Mouse (Mus musculus): ENCODE data around the gene 1110065P20Rik. TPM values are rescaled to one million over a fixed set of nuclear protein-coding genes. Genes with fewer than 3 reads are reported as not detected.

Gene 1110065P20Rik
- 33.5 and 41.6 TPM in 2 replicates for polyA plus RNA-seq (2016; fragmentation: Nextera tagmentation; extraction: Ambion mirVana)

DNA sequence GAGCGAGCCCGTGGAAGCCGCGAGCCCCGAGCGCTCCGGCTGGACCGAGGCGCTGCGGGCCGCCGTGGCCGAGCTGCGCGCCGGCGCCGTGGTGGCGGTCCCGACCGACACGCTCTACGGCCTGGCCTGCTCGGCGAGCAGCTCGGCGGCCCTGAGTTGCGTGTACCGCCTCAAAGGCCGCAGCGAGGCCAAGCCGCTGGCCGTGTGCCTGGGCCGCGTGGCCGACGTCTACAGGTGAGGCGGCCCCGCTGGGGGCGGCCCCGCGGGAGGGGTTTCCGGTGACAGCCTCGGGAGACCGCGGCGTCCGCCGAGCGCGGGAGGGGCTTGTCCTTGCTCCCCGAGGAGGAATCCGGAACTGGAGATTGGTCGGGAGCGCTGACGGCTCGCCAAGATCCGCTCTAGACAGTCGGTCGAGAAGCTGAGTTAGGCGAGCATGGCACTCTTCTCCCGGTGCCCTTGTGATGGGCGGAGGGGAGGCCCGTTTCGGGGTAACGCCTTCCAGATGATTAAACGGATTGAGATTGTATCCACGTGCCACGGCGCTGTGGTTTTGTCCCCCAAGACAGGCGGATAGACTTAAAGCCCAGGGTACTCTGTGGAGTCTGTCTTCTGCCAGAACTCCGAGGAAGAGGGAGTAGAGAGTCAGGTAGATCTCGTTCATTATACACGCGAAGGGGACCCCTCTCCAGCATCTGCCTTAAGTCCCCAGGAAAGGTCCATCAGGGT, at the start of gene 1110065P20Rik:
Gene 1110065P20Rik (minus strand): TSS at position 264 of the 726 bp plus-strand sequence.
- Histone ChIP-seq H3K4me3 (peak within 1 kb of the TSS; percentile 97), H3K9me3 (replicated peaks) (no peaks in the 10 kb centered on the region), H3K4me1 (peaks cover 28% of the 10 kb centered on the region), H3K27me3 (ENCODE audit: low read depth, poor library complexity, severe bottlenecking) (no peaks in the 10 kb centered on the region), H3K36me3 (peaks cover 49% of the 10 kb centered on the region), H3K27ac (peak within 1 kb of the TSS; percentile 93)
- WGBS, result under 1% methylated on average over 75 of the region's 75 CpGs
- DNase-seq (ENCODE audit: low spot score), result peak; percentile 80

DNA sequence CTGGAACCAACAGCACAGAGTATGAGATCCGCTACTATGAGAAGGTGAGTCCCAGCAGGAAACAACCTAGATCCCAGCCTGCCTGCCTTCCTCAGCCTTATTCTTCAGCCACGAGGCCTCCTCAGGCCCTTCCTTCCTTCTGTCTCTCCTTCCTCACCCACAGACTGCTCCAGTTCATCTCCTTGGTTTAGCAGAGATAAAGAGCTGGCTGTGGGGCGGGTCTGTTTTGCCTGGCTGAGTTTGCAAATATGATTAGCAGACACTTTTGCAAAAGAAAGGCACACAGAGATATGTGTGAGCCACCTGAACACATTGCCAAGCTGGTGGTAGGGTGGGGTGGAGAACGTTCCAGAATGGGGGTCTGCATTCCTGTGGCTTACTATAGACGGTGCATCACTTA, 48.9 kb upstream of the 1110065P20Rik start:
- 68% methylated on average over 5 of the region's 5 CpGs for WGBS
- H3K4me3 ChIP-seq, result no peak overlapping the region
- peaks cover 88% of the 10 kb centered on the region for H3K27me3 ChIP-seq (ENCODE audit: low read depth, poor library complexity, severe bottlenecking)
- no peaks in the 10 kb centered on the region for H3K9me3 ChIP-seq (replicated peaks)
- H3K36me3 ChIP-seq, result no peaks in the 10 kb centered on the region
- no peak for DNase-seq (ENCODE audit: low spot score)
- no peak overlapping the region for H3K27ac ChIP-seq
- H3K4me1 ChIP-seq, result peaks cover 11% of the 10 kb centered on the region

DNA sequence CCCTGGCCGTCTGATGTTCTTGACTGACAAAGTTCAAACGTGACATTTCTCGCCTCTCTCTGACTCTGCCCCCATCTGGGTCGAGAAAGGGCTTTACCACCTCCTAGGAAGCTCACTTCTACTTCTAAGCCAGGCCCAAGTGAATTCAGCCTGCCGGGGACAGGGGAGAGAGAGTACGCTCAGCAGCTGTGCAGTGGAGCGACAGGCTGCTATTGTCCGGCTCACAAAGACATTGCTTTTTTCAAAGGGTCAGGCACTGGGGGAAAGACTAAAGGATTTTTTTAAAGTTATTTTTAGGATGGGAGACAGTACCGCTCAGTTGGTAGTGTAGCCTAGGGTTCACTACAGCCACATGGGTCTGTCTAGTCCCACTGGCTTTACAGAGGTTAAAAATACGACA, 47.4 kb upstream of the 1110065P20Rik start:
- Histone ChIP-seq H3K4me1 (peaks cover 21% of the 10 kb centered on the region), H3K27me3 (ENCODE audit: low read depth, poor library complexity, severe bottlenecking) (peaks cover 92% of the 10 kb centered on the region), H3K9me3 (replicated peaks) (no peaks in the 10 kb centered on the region), H3K4me3 (no peak overlapping the region), H3K27ac (no peak overlapping the region), H3K36me3 (no peaks in the 10 kb centered on the region)
- 70% methylated on average over 10 of the region's 10 CpGs for WGBS
- no peak for DNase-seq (ENCODE audit: low spot score)

DNA sequence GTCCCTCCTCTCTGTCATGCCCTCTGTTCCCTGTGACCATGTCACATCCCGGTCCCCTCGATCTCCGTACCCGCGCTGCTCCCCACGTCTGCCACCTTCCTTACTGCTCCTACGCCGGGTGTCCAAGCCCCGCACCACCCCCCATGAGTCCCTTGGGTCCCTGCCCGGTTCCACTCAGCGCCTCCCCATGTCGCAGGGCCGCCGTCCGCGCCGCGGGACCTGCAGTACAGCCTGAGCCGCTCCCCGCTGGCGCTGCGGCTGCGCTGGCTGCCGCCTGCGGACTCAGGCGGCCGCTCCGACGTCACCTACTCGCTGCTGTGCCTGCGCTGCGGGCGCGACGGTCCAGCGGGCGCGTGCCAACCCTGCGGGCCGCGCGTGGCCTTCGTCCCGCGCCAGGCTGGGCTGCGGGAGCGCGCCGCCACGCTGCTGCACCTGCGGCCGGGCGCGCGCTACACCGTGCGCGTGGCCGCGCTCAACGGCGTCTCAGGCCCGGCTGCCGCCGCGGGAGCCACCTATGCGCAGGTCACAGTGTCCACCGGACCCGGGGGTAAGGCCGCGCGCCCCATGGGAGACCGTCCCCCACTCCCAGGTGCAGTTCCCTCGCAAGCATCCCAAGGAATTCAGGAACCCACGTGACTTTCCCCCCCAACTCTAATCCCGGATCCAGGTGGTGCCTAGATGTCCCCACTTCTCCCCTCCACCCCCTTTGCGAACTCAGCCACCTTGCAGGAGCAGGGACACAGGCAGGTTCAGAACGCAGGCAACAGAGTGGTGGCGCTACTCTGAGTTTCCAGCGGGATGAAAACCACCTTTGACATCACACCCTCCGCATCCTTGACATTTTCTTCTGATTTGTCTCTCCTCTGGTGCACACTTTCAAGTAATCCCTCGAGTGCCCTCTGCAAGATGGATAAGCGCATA, 43.8 kb upstream of the 1110065P20Rik start:
- Histone ChIP-seq H3K4me1 (peaks cover 19% of the 10 kb centered on the region), H3K27ac (no peak overlapping the region), H3K27me3 (ENCODE audit: low read depth, poor library complexity, severe bottlenecking) (peaks cover 99% of the 10 kb centered on the region), H3K36me3 (no peaks in the 10 kb centered on the region), H3K9me3 (replicated peaks) (no peaks in the 10 kb centered on the region), H3K4me3 (peak overlapping the region; percentile 52)
- WGBS, result 2% methylated on average over 82 of the region's 83 CpGs
- DNase-seq (ENCODE audit: low spot score), result peak; percentile 47

DNA sequence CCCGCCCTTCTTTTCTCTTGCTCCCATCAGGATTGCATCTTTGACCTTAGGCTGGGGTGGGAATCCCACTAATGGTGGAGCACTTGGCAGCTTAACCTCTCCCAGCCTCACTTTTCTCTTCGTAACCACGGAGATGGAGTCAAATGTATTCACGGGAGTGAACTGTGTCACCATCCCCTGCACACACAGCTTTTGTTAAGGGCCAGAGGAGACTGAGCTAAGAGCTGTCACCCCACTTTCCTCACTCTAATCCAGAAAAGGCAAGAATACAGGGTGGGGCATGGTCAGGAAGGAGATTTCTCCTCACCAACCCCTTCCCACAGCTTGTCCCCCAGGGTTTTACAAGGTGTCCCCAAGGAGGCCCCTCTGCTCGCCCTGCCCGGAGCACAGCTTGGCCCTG, 42.8 kb upstream of the 1110065P20Rik start:
- Histone ChIP-seq H3K27me3 (ENCODE audit: low read depth, poor library complexity, severe bottlenecking) (peaks cover 98% of the 10 kb centered on the region), H3K4me1 (peaks cover 13% of the 10 kb centered on the region), H3K27ac (no peak overlapping the region), H3K4me3 (no peak overlapping the region), H3K36me3 (no peaks in the 10 kb centered on the region), H3K9me3 (replicated peaks) (no peaks in the 10 kb centered on the region)
- DNase-seq (ENCODE audit: low spot score), result no peak
- 32% methylated on average over 6 of the region's 6 CpGs for WGBS

DNA sequence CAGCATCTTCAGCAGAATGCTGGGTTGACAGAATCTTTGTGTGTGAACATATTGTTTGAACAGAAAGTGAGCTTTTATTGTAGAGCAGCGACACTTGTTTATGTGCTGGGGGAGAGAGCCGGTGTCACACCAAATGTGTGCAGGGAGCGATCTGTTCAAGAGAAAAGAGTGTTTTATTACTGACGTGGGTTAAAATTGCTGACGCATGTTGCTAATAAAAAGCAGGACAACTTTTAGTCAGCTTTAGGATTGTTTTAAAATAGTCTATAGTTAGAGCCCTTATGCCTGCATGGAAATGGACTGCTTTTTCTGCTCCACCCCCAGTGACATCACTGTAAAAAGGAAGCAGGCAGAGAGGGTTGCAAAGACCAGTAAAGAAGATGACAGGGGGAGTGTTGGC, 39.8 kb upstream of the 1110065P20Rik start:
- peaks cover 13% of the 10 kb centered on the region for H3K4me1 ChIP-seq
- no peak for DNase-seq (ENCODE audit: low spot score)
- H3K27ac ChIP-seq, result no peak overlapping the region
- H3K36me3 ChIP-seq, result no peaks in the 10 kb centered on the region
- H3K4me3 ChIP-seq, result no peak overlapping the region
- no peaks in the 10 kb centered on the region for H3K9me3 ChIP-seq (replicated peaks)
- peaks cover 97% of the 10 kb centered on the region for H3K27me3 ChIP-seq (ENCODE audit: low read depth, poor library complexity, severe bottlenecking)
- WGBS, result 70% methylated on average over 5 of the region's 5 CpGs

DNA sequence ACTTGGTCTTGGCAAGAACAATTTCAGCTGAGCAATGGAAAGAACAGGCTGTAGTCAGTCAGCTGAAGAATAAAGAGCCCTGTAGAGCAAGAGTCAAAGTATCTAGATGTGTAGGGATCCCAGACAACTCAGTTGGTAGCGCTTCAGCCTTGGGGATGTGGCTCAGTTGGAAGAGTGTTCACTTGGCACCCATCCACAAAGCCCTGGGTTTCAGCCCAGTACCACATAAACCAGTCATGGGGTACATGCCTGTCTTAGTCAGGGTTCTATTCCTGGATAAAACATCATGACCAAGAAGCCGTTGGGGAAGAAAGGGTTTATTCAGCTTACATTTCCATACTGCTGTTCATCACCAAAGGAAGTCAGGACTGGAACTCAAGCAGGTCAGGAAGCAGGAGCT, 38.9 kb upstream of the 1110065P20Rik start:
- no peak for DNase-seq (ENCODE audit: low spot score)
- no peaks in the 10 kb centered on the region for H3K36me3 ChIP-seq
- peaks cover 10% of the 10 kb centered on the region for H3K4me1 ChIP-seq
- no peak overlapping the region for H3K27ac ChIP-seq
- H3K27me3 ChIP-seq (ENCODE audit: low read depth, poor library complexity, severe bottlenecking), result peaks cover 97% of the 10 kb centered on the region
- WGBS, result 91% methylated on average over 2 of the region's 2 CpGs
- H3K4me3 ChIP-seq, result no peak overlapping the region
- H3K9me3 ChIP-seq (replicated peaks), result no peaks in the 10 kb centered on the region

DNA sequence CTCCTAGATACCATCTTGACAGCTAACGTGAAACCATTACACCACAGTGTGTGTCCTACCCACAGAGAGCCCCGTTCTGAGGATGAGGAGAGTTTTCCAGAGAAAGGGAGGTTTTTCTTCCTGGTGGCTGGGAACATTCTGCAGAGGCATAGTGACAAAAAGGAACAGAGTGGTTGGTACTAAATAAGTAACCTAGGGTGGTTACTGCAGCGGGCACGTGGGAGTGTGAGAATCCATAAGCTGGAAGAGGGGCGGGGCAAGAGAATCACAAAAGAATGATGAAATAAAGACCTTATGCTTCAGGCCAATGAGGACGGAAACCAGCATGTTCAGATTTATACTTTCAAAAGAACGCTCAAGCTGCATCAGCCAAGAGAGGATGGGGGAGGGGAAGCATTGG, 37.7 kb upstream of the 1110065P20Rik start:
- H3K36me3 ChIP-seq, result no peaks in the 10 kb centered on the region
- no peak overlapping the region for H3K4me3 ChIP-seq
- peaks cover 97% of the 10 kb centered on the region for H3K27me3 ChIP-seq (ENCODE audit: low read depth, poor library complexity, severe bottlenecking)
- WGBS, result 75% methylated on average over 7 of the region's 7 CpGs
- DNase-seq (ENCODE audit: low spot score), result no peak
- H3K27ac ChIP-seq, result no peak overlapping the region
- no peaks in the 10 kb centered on the region for H3K4me1 ChIP-seq
- no peaks in the 10 kb centered on the region for H3K9me3 ChIP-seq (replicated peaks)

DNA sequence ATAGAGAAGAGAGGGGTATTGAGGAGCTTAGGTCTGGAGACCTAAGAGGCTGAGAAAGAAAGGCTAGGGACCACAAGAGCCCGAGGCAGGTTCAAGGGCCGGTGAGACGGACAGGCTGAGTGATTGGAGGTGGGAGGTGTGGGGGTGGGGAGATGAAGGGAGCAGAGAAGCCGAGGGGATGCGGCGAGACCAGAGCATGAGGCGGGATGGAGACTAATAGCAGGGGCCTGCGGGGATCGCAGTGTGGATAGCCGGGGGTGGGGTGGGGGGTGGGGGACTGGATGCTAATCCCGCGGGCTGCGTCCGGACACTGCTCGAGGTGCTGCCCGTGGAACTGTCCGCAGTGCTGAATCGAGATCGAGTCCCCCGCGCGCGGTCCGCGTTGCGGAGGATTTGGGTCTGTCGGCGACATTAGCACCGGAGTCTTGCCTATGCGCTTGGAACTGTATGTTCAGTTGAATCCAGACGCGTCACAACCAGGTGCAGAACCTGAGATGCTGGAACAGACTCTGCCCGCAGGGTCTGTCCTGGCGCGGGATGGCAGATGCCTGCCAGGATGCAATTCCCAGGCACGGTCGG, 31.2 kb upstream of the 1110065P20Rik start:
- peak; percentile 81 for DNase-seq (ENCODE audit: low spot score)
- peaks cover 88% of the 10 kb centered on the region for H3K27me3 ChIP-seq (ENCODE audit: low read depth, poor library complexity, severe bottlenecking)
- under 1% methylated on average over 37 of the region's 37 CpGs for WGBS

DNA sequence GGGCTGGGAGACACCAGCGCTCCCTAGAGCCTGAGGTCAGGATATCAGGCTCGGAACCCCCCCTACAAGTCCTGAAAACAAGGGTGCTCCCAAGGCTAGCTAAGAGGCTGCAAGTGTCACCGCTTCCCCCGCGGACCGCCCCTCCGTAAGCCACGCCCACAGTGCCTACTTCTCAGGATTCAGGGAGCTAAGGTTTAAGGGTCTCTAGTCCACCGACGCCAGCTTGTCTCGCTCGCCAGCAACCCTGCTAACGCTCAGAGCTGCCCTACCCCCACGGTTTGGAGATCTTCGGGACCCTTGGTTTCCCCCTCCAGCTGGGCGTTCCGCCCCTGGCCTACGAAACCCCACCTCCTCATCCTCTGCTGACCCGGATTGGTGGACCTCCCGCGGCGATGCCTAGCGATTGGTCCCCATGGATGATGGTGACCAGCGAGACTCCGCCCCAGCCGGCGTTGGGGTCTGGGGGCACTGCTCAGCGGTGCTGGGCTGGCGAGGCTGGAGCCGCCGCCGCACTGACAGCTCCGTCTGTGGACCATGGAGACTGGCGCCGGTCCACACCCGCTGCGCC, 30.4 kb upstream of the 1110065P20Rik start:
- peaks cover 79% of the 10 kb centered on the region for H3K27me3 ChIP-seq (ENCODE audit: low read depth, poor library complexity, severe bottlenecking)
- peak; percentile 81 for DNase-seq (ENCODE audit: low spot score)
- H3K36me3 ChIP-seq, result no peaks in the 10 kb centered on the region
- WGBS, result under 1% methylated on average over 37 of the region's 37 CpGs
- H3K9me3 ChIP-seq (replicated peaks), result no peaks in the 10 kb centered on the region
- H3K4me3 ChIP-seq, result peak overlapping the region; percentile 53
- peaks cover 20% of the 10 kb centered on the region for H3K4me1 ChIP-seq
- no peak overlapping the region for H3K27ac ChIP-seq

More for the DNA sequence above, 31.2 kb upstream of the 1110065P20Rik start:
- no peak overlapping the region for H3K27ac ChIP-seq
- H3K9me3 ChIP-seq (replicated peaks), result no peaks in the 10 kb centered on the region
- no peaks in the 10 kb centered on the region for H3K36me3 ChIP-seq
- H3K4me1 ChIP-seq, result peaks cover 20% of the 10 kb centered on the region
- H3K4me3 ChIP-seq, result peak overlapping the region; percentile 53

DNA sequence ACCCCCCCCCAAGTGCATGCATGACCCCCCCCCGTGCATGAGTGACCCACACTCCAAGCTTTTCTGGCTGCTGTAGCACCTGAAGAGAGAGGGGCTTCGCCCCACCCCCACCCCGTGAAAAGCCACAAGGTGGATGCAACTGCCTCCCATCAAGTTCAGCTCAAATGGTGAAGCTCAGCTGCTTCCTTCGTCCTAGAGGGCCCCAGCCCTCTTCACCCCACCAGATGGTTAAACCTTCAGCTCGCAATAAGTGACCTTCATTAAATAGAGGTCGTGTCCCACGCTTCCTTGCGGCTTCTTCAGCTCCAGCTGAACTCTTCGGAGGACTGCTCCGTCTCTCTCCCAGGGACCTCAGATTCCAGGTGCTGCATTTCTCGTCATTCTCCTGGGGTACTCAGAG, 29.6 kb upstream of the 1110065P20Rik start, which contains the start of gene Epha10:
Gene Epha10 (plus strand): TSS at position 301 of the 400 bp plus-strand sequence.
- DNase-seq (ENCODE audit: low spot score), result no peak
- WGBS, result 4% methylated on average over 11 of the region's 11 CpGs
- no peak within 1 kb of the TSS for H3K27ac ChIP-seq

DNA sequence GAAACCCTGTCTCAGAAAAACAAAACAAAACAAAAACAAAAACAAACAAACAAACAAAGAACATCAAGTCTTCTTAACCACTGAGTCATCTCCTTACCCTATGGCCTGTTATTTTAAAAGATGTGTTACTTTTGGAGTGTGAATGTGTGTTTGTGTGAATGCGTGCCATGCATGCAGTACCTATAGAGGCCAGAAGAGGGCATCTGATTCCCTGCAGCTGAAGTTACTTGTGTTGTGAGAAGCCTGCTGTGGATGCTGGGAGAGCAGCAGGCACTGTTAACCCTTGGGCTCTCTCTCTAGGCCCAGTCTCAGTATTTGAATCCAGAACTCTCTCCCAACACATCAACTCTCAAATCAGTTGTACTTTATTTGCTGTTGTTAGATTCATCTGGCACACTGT, 21.7 kb upstream of the 1110065P20Rik start:
- DNase-seq (ENCODE audit: low spot score), result no peak
- 93% methylated on average over 1 of the region's 1 CpGs for WGBS
- Histone ChIP-seq H3K27ac (no peak overlapping the region), H3K27me3 (ENCODE audit: low read depth, poor library complexity, severe bottlenecking) (no peaks in the 10 kb centered on the region), H3K36me3 (no peaks in the 10 kb centered on the region), H3K4me1 (no peaks in the 10 kb centered on the region), H3K4me3 (no peak overlapping the region), H3K9me3 (replicated peaks) (no peaks in the 10 kb centered on the region)

More for the DNA sequence above, 29.6 kb upstream of the 1110065P20Rik start, which contains the start of gene Epha10:
- H3K36me3 ChIP-seq, result no peaks in the 10 kb centered on the region
- H3K9me3 ChIP-seq (replicated peaks), result no peaks in the 10 kb centered on the region
- peaks cover 71% of the 10 kb centered on the region for H3K27me3 ChIP-seq (ENCODE audit: low read depth, poor library complexity, severe bottlenecking)
- H3K4me1 ChIP-seq, result peaks cover 20% of the 10 kb centered on the region
- peak within 1 kb of the TSS; percentile 53 for H3K4me3 ChIP-seq
